Mouse (Mus musculus): ENCODE results near the gene Casq1. TPM values are rescaled to one million over a fixed set of nuclear protein-coding genes. Genes with fewer than 3 reads are reported as not detected.
"Not testable (repeated sequence)": the region's sequence is repeated elsewhere in the genome, so short reads cannot be mapped to it uniquely, and the experiment has no call there.

Gene Casq1
- polyA plus RNA-seq (2016; fragmentation: Nextera tagmentation; extraction: Ambion mirVana) = 3.3 and 3.6 TPM in 2 replicates

- Histone ChIP-seq H3K9ac (no peak within 1 kb of the TSS), H3K4me1 (peaks cover 54% of the 10 kb centered on the region)
- WGBS = 73% methylated on average over 16 of the region's 19 CpGs
These were observed at the start of gene Casq1 for GRCm38 (mm10) chr1:172219451-172220406. Gene Casq1 (minus strand): TSS chr1:172219868.

GRCm38 (mm10) chr1:172261477-172262078, 41.9 kb upstream of the Casq1 start, which contains the start of gene Igsf8:
Gene Igsf8 (plus strand): TSS chr1:172261641.
- 58% methylated on average over 8 of the region's 8 CpGs for WGBS
- Histone ChIP-seq H3K27ac (no peak within 1 kb of the TSS), H3K9me3 (0 out of 2 replicates have a peak, but pooled peaks cover 4% of the 10 kb centered on the region), H3K4me1 (no peaks in the 10 kb centered on the region), H3K4me3 (no peak within 1 kb of the TSS), H3K27me3 (no peaks in the 10 kb centered on the region), H3K9ac (no peak within 1 kb of the TSS), H3K36me3 (no peaks in the 10 kb centered on the region), H3K4me2 (replicated peaks) (no peak within 1 kb of the TSS)
- ATAC-seq (ENCODE audit: insufficient number of reproducible peaks, insufficient read depth, low FRiP score, low TSS enrichment) = no peak

More at GRCm38 (mm10) chr1:172219451-172220406, at the start of gene Casq1:
- H3K27me3 ChIP-seq = no peaks in the 10 kb centered on the region
- H3K36me3 ChIP-seq = no peaks in the 10 kb centered on the region
- peak within 1 kb of the TSS; percentile 96 for H3K27ac ChIP-seq
- no peak for ATAC-seq (ENCODE audit: insufficient number of reproducible peaks, insufficient read depth, low FRiP score, low TSS enrichment)
- H3K4me3 ChIP-seq = no peak within 1 kb of the TSS
- no peaks in the 10 kb centered on the region for H3K9me3 ChIP-seq
- H3K4me2 ChIP-seq (replicated peaks) = no peak within 1 kb of the TSS

GRCm38 (mm10) chr1:172258314-172258713, 38.6 kb upstream of the Casq1 start, which contains the start of gene Atp1a4:
Gene Atp1a4 (minus strand): TSS chr1:172258414.
- H3K9me3 ChIP-seq = no peaks in the 10 kb centered on the region
- H3K4me1 ChIP-seq = no peaks in the 10 kb centered on the region
- H3K27me3 ChIP-seq = no peaks in the 10 kb centered on the region
- no peak within 1 kb of the TSS for H3K4me2 ChIP-seq (replicated peaks)
- ATAC-seq (ENCODE audit: insufficient number of reproducible peaks, insufficient read depth, low FRiP score, low TSS enrichment) = no peak
- no peak within 1 kb of the TSS for H3K4me3 ChIP-seq
- no peaks in the 10 kb centered on the region for H3K36me3 ChIP-seq
- WGBS = 90% methylated on average over 6 of the region's 6 CpGs
- H3K9ac ChIP-seq = no peak within 1 kb of the TSS
- no peak within 1 kb of the TSS for H3K27ac ChIP-seq

- Histone ChIP-seq H3K4me1 (peaks cover 5% of the 10 kb centered on the region), H3K9ac (no peak overlapping the region), H3K36me3 (no peaks in the 10 kb centered on the region), H3K4me2 (replicated peaks) (no peak overlapping the region), H3K27me3 (peaks cover 20% of the 10 kb centered on the region), H3K4me3 (no peak overlapping the region), H3K9me3 (no peaks in the 10 kb centered on the region), H3K27ac (no peak overlapping the region)
- no peak for ATAC-seq (ENCODE audit: insufficient number of reproducible peaks, insufficient read depth, low FRiP score, low TSS enrichment)
- WGBS = 44% methylated on average over 2 of the region's 2 CpGs
These were observed 28.0 kb upstream of the Casq1 start for GRCm38 (mm10) chr1:172247679-172248078.

- Histone ChIP-seq H3K4me1 (peaks cover 8% of the 10 kb centered on the region), H3K9me3 (no peaks in the 10 kb centered on the region), H3K27ac (no peak overlapping the region), H3K36me3 (no peaks in the 10 kb centered on the region), H3K27me3 (peaks cover 20% of the 10 kb centered on the region), H3K9ac (no peak overlapping the region), H3K4me3 (no peak overlapping the region), H3K4me2 (replicated peaks) (no peak overlapping the region)
- no peak for ATAC-seq (ENCODE audit: insufficient number of reproducible peaks, insufficient read depth, low FRiP score, low TSS enrichment)
- WGBS = 72% methylated on average over 4 of the region's 4 CpGs
These were observed 27.5 kb upstream of the Casq1 start for GRCm38 (mm10) chr1:172247216-172247615.

- not testable (repeated sequence) for H3K36me3 ChIP-seq; H3K27ac ChIP-seq; H3K9ac ChIP-seq; H3K4me3 ChIP-seq; H3K9me3 ChIP-seq; H3K4me1 ChIP-seq; ATAC-seq (ENCODE audit: insufficient number of reproducible peaks, insufficient read depth, low FRiP score, low TSS enrichment)
- WGBS = 41% methylated on average over 23 of the region's 23 CpGs
- peak overlapping the region; percentile 18 for H3K4me2 ChIP-seq (replicated peaks)
- peaks cover 20% of the 10 kb centered on the region for H3K27me3 ChIP-seq
These were observed 25.0 kb upstream of the Casq1 start for GRCm38 (mm10) chr1:172244645-172245044.

GRCm38 (mm10) chr1:172243547-172244205, 24.0 kb upstream of the Casq1 start:
- Histone ChIP-seq H3K4me3 (no peak overlapping the region), H3K4me1 (peaks cover 8% of the 10 kb centered on the region), H3K27me3 (peaks cover 20% of the 10 kb centered on the region), H3K36me3 (no peaks in the 10 kb centered on the region), H3K9ac (no peak overlapping the region), H3K27ac (no peak overlapping the region), H3K4me2 (replicated peaks) (peak overlapping the region; percentile 18; the same call in 1 of the 2 replicates), H3K9me3 (no peaks in the 10 kb centered on the region)
- WGBS = 23% methylated on average over 16 of the region's 16 CpGs
- ATAC-seq (ENCODE audit: insufficient number of reproducible peaks, insufficient read depth, low FRiP score, low TSS enrichment) = no peak

- Histone ChIP-seq H3K9ac (no peak overlapping the region), H3K27ac (no peak overlapping the region), H3K4me1 (peaks cover 8% of the 10 kb centered on the region), H3K9me3 (no peaks in the 10 kb centered on the region), H3K36me3 (no peaks in the 10 kb centered on the region), H3K4me3 (no peak overlapping the region), H3K27me3 (peaks cover 20% of the 10 kb centered on the region), H3K4me2 (replicated peaks) (no peak overlapping the region)
- ATAC-seq (ENCODE audit: insufficient number of reproducible peaks, insufficient read depth, low FRiP score, low TSS enrichment) = peak; percentile 56; the same call in 1 of the 2 replicates
- 52% methylated on average over 2 of the region's 2 CpGs for WGBS
These were observed 22.7 kb upstream of the Casq1 start for GRCm38 (mm10) chr1:172242401-172242800.

- Histone ChIP-seq H3K9me3 (no peaks in the 10 kb centered on the region), H3K4me1 (peaks cover 9% of the 10 kb centered on the region), H3K4me3 (no peak overlapping the region), H3K36me3 (no peaks in the 10 kb centered on the region), H3K27me3 (peaks cover 20% of the 10 kb centered on the region), H3K4me2 (replicated peaks) (no peak overlapping the region), H3K27ac (no peak overlapping the region), H3K9ac (no peak overlapping the region)
- ATAC-seq (ENCODE audit: insufficient number of reproducible peaks, insufficient read depth, low FRiP score, low TSS enrichment) = no peak
- 57% methylated on average over 6 of the region's 6 CpGs for WGBS
These were observed 21.5 kb upstream of the Casq1 start for GRCm38 (mm10) chr1:172240945-172241708.

GRCm38 (mm10) chr1:172229215-172229614, 9.5 kb upstream of the Casq1 start:
- Histone ChIP-seq H3K9me3 (no peaks in the 10 kb centered on the region), H3K27me3 (no peaks in the 10 kb centered on the region), H3K36me3 (no peaks in the 10 kb centered on the region), H3K9ac (no peak overlapping the region), H3K4me3 (no peak overlapping the region), H3K27ac (no peak overlapping the region), H3K4me1 (no peaks in the 10 kb centered on the region), H3K4me2 (replicated peaks) (no peak overlapping the region)
- 73% methylated on average over 1 of the region's 1 CpGs for WGBS
- no peak for ATAC-seq (ENCODE audit: insufficient number of reproducible peaks, insufficient read depth, low FRiP score, low TSS enrichment)

- Histone ChIP-seq H3K4me1 (no peaks in the 10 kb centered on the region), H3K4me2 (replicated peaks) (no peak overlapping the region), H3K9ac (no peak overlapping the region), H3K27ac (no peak overlapping the region), H3K4me3 (no peak overlapping the region), H3K36me3 (no peaks in the 10 kb centered on the region), H3K9me3 (no peaks in the 10 kb centered on the region), H3K27me3 (no peaks in the 10 kb centered on the region)
- WGBS = 84% methylated on average over 2 of the region's 2 CpGs
- ATAC-seq (ENCODE audit: insufficient number of reproducible peaks, insufficient read depth, low FRiP score, low TSS enrichment) = no peak
These were observed 8.5 kb upstream of the Casq1 start for GRCm38 (mm10) chr1:172228209-172228608.

Data from embryonic facial prominence, embryonic 12.5 days (tissue).